Comparison of ENCODE assay signal across 20 mouse cellular contexts in genomic region chr12:33731937-33732336, GRCm38 (mm10).
DNase-seq lines count a peak whose midpoint lies in the region; ATAC-seq and TF ChIP-seq lines count a peak whose summit lies in the region.
"Had no signal": no experiment of that assay in that cellular context is flagged by ENCODE, and none has a peak within 500 bp of the region (broad histone marks: within the 10 kb centered on the region; RNA-seq: fewer than 3 reads in every experiment).

No protein-coding gene starts in this region.

- H3K36me3 ChIP-seq in midbrain, embryonic 13.5 days = no peaks in the 10 kb centered on the region
- no peaks in the 10 kb centered on the region for H3K36me3 ChIP-seq in midbrain, embryonic 10.5 days
- H3K36me3 ChIP-seq in forebrain, embryonic 12.5 days (replicated peaks) = no peaks in the 10 kb centered on the region
- H3K36me3 ChIP-seq in hindbrain, embryonic 13.5 days = no peaks in the 10 kb centered on the region
- H3K36me3 ChIP-seq in midbrain, embryonic 15.5 days (replicated peaks) = no peaks in the 10 kb centered on the region
- H3K36me3 ChIP-seq: embryonic facial prominence, embryonic 15.5 days; heart, embryonic 12.5 days; liver, embryonic 15.5 days had no signal

- intact Hi-C loops in gastrocnemius, adult 2 months (cut with DNase I) = no loop called here

- WGBS in midbrain, embryonic 13.5 days = 57% methylated on average over 4 of the region's 4 CpGs
- 55% methylated on average over 4 of the region's 4 CpGs for WGBS in midbrain, embryonic 10.5 days
- 51% methylated on average over 4 of the region's 4 CpGs for WGBS in forebrain, embryonic 12.5 days
- WGBS in hindbrain, embryonic 13.5 days = 38% methylated on average over 4 of the region's 4 CpGs
- 42% methylated on average over 4 of the region's 4 CpGs for WGBS in midbrain, embryonic 15.5 days

- no peaks in the 10 kb centered on the region for H3K27me3 ChIP-seq in midbrain, embryonic 13.5 days
- H3K27me3 ChIP-seq in midbrain, embryonic 10.5 days (ENCODE audit: low read depth, poor library complexity, severe bottlenecking) = no peaks in the 10 kb centered on the region
- no peaks in the 10 kb centered on the region for H3K27me3 ChIP-seq in forebrain, embryonic 12.5 days
- no peaks in the 10 kb centered on the region for H3K27me3 ChIP-seq in hindbrain, embryonic 13.5 days
- H3K27me3 ChIP-seq in midbrain, embryonic 15.5 days (replicated peaks) = no peaks in the 10 kb centered on the region
- H3K27me3 ChIP-seq: embryonic facial prominence, embryonic 15.5 days; heart, embryonic 12.5 days; liver, embryonic 15.5 days had no signal

- DNase-seq in midbrain, embryonic 10.5 days (ENCODE audit: low spot score) = no peak
- no peak for DNase-seq in gastrocnemius, adult 2 months
- no peak for DNase-seq in left cerebral cortex, adult 8-10 months (ENCODE audit: low spot score in 2 of 2)
- DNase-seq in adrenal gland, adult 18-20 months (ENCODE audit: low spot score in 2 of 2) = no peak
- DNase-seq: adrenal gland, postnatal 36 days; cerebellum, postnatal 10 days; heart, postnatal 36 days; kidney, adult 11 months; kidney, postnatal 4 days; left cerebral cortex, postnatal 4 days; right cerebral cortex, postnatal 25 days; thymus, postnatal 36 days had no signal

- H3K4me1 ChIP-seq in midbrain, embryonic 13.5 days (replicated peaks) = no peaks in the 10 kb centered on the region
- no peaks in the 10 kb centered on the region; the same call in 1 of the 2 replicates for H3K4me1 ChIP-seq in midbrain, embryonic 10.5 days
- no peaks in the 10 kb centered on the region; the same call in 1 of the 2 replicates for H3K4me1 ChIP-seq in forebrain, embryonic 12.5 days
- 0 out of 2 replicates have a peak, but pooled peaks cover 4% of the 10 kb centered on the region for H3K4me1 ChIP-seq in hindbrain, embryonic 13.5 days (replicated peaks)
- 0 out of 2 replicates have a peak, but pooled peaks cover 4% of the 10 kb centered on the region for H3K4me1 ChIP-seq in midbrain, embryonic 15.5 days
- H3K4me1 ChIP-seq: embryonic facial prominence, embryonic 15.5 days; heart, embryonic 12.5 days; liver, embryonic 15.5 days had no signal

- no peak overlapping the region for H3K4me2 ChIP-seq in midbrain, embryonic 13.5 days (replicated peaks)
- H3K4me2 ChIP-seq in forebrain, embryonic 12.5 days = no peak overlapping the region
- no peak overlapping the region for H3K4me2 ChIP-seq in hindbrain, embryonic 13.5 days
- H3K4me2 ChIP-seq in midbrain, embryonic 15.5 days = no peak overlapping the region
- H3K4me2 ChIP-seq: embryonic facial prominence, embryonic 15.5 days; heart, embryonic 12.5 days; liver, embryonic 15.5 days had no signal

- ATAC-seq in midbrain, embryonic 13.5 days = peak; percentile 84
- peak; percentile 64 for ATAC-seq in forebrain, embryonic 12.5 days (ENCODE audit: low FRiP score)
- no peak for ATAC-seq in hindbrain, embryonic 13.5 days (ENCODE audit: low FRiP score)
- peak; percentile 80; the same call in 1 of the 2 replicates for ATAC-seq in midbrain, embryonic 15.5 days (replicated peaks)
- ATAC-seq: CD4-positive, CD25-positive, alpha-beta regulatory T cell, adult 4 months had no signal

- H3K27ac ChIP-seq in midbrain, embryonic 13.5 days = no peak overlapping the region
- H3K27ac ChIP-seq in midbrain, embryonic 10.5 days (replicated peaks) = no peak overlapping the region
- H3K27ac ChIP-seq in forebrain, embryonic 12.5 days = no peak overlapping the region
- no peak overlapping the region for H3K27ac ChIP-seq in hindbrain, embryonic 13.5 days
- H3K27ac ChIP-seq in midbrain, embryonic 15.5 days = no peak overlapping the region
- H3K27ac ChIP-seq in gastrocnemius, adult 2 months = no peak overlapping the region
- H3K27ac ChIP-seq: embryonic facial prominence, embryonic 15.5 days; liver, embryonic 15.5 days had no signal

- TF ChIP-seq CTCF in gastrocnemius, adult 2 months (IDR thresholded peaks at IDR 0.05) = no peak

- no peak overlapping the region for H3K9ac ChIP-seq in midbrain, embryonic 13.5 days (replicated peaks)
- no peak overlapping the region for H3K9ac ChIP-seq in forebrain, embryonic 12.5 days
- peak overlapping the region; percentile 36; the same call in 1 of the 2 replicates for H3K9ac ChIP-seq in hindbrain, embryonic 13.5 days
- H3K9ac ChIP-seq in midbrain, embryonic 15.5 days = no peak overlapping the region
- H3K9ac ChIP-seq: embryonic facial prominence, embryonic 15.5 days; heart, embryonic 12.5 days; liver, embryonic 15.5 days had no signal

- no peaks in the 10 kb centered on the region for H3K9me3 ChIP-seq in midbrain, embryonic 13.5 days
- no peaks in the 10 kb centered on the region for H3K9me3 ChIP-seq in midbrain, embryonic 10.5 days (replicated peaks)
- H3K9me3 ChIP-seq in forebrain, embryonic 12.5 days = no peaks in the 10 kb centered on the region
- H3K9me3 ChIP-seq in hindbrain, embryonic 13.5 days = no peaks in the 10 kb centered on the region
- H3K9me3 ChIP-seq in midbrain, embryonic 15.5 days = no peaks in the 10 kb centered on the region
- H3K9me3 ChIP-seq: embryonic facial prominence, embryonic 15.5 days; heart, embryonic 12.5 days; liver, embryonic 15.5 days had no signal

- H3K4me3 ChIP-seq in midbrain, embryonic 13.5 days (replicated peaks) = no peak overlapping the region
- H3K4me3 ChIP-seq in midbrain, embryonic 10.5 days = no peak overlapping the region
- H3K4me3 ChIP-seq in forebrain, embryonic 12.5 days (replicated peaks) = no peak overlapping the region
- no peak overlapping the region for H3K4me3 ChIP-seq in hindbrain, embryonic 13.5 days
- H3K4me3 ChIP-seq in midbrain, embryonic 15.5 days = no peak overlapping the region
- H3K4me3 ChIP-seq in gastrocnemius, adult 2 months = no peak overlapping the region
- H3K4me3 ChIP-seq: embryonic facial prominence, embryonic 15.5 days; heart, embryonic 12.5 days; liver, embryonic 15.5 days had no signal
